Mouse (Mus musculus): Measurements from ENCODE around the gene Rab11fip5.

Rab11fip5 gene

DNA sequence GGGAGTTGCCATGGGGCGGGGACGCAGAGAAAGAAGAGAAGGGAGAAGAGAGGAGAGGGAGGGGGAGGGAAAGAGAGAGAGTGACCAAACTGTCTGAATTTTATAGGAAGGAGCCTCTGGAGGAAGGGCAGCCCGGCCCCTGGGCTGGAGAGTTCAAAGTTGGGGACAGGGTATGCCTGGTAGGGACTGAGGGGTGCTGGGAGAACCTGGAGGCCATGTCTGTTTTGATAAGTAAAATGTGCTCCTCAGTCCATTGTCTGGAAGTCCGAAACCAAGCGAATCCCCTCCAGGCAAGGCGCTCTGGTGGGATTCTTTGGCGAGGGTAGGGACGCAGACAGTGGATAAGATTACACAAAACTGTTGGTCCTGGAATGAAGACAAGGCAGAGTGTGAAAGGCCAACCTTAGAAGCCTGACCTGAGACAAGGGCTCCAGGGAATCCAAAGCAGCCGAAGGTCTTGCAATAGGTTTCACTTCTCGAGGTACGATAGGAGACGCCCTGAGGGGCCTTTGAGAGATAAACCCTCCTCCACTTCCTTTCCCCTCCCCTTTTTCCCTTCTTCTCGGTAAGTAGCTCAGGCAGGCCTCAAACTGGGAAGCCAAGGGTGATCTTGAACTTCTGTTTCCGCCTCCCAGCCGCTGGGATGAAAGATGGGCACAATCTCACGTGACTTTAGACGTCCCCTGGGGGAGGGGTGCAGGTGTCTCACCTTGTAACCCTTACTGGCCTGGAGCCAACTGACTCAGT is 6.6 kb upstream of the Rab11fip5 start:
- ChIA-PET CTCF (interaction anchor here (0.5 to 3.2 kb wide), 31 partner anchors 9 to 523 kb away, joined by 3 to 16 read pairs (median 4); partner anchors contain the start of genes Nat8f4 (in 1 of the 4), Pradc1 (in 1 of the 4) and Spr (in 1 of the 4)), POLR2A (interaction anchor here (0.7 to 2.4 kb wide), 32 partner anchors 8 to 226 kb away, joined by 3 to 19 read pairs (median 4); partner anchors contain the start of genes Cct7 (in 2 of the 4) and Pradc1 (in 2 of the 4))

- ChIA-PET POLR2A (interaction anchor here (0.7 to 2.4 kb wide), 21 partner anchors 8 to 353 kb away, joined by 3 to 19 read pairs (median 5); partner anchors contain the start of genes Cct7 (in 1 of the 4) and Pradc1 (in 1 of the 4)), CTCF (interaction anchor here (0.6 to 3.2 kb wide), 29 partner anchors 8 to 524 kb away, joined by 3 to 16 read pairs (median 4); partner anchors contain the start of genes Nat8f4 (in 1 of the 4), Pradc1 (in 1 of the 4) and Spr (in 1 of the 4))
These were observed 5.9 kb upstream of the Rab11fip5 start for GRCm38 (mm10) chr6:85380201-85380900.

GRCm38 (mm10) chr6:85378629-85379028 is 4.2 kb upstream of the Rab11fip5 start:
- CTCF ChIA-PET, result interaction anchor here in 3 of 4 experiments (0.6 to 2.2 kb wide), 7 partner anchors 17 to 788 kb away, joined by 3 to 8 read pairs (median 3); no protein-coding TSS in a partner anchor
- POLR2A ChIA-PET, result interaction anchor here in 3 of 4 experiments (0.7 to 2.9 kb wide), 22 partner anchors 8 to 1489 kb away, joined by 3 to 30 read pairs (median 4); partner anchors contain the start of genes Cct7 (in 2 of the 3), Pradc1 (in 2 of the 3), Alms1 (in 1 of the 3) and Emx1 (in 1 of the 3)

DNA sequence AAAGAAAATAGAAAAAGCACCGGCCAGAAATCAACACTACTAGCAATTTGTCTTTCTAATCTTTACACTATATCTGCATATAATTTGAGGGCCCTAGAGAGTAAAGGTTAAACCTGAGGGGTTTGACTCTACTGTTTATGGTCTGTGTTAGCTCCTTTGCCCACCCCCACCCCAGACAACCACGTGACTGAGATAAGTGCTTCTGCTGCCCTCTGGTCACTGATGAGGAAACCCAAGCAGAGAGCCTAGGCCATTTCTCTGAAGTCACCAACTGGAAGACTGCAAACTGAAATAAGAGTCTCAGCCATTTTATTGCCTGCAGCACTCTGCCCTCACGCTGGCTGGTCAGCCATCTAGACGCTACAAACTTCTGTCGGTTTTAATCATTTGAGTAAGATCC is 3.4 kb upstream of the Rab11fip5 start:
- ChIA-PET CTCF (interaction anchor here in 3 of 4 experiments (0.7 to 2.2 kb wide), 7 partner anchors 13 to 241 kb away, joined by 3 to 8 read pairs (median 4); partner anchors contain the start of gene Spr (in 1 of the 3)), POLR2A (interaction anchor here in 3 of 4 experiments (0.5 to 2.9 kb wide), 31 partner anchors 9 to 1760 kb away, joined by 3 to 30 read pairs (median 4); partner anchors contain the start of genes Cct7 (in 2 of the 3), Pradc1 (in 2 of the 3) and Alms1 (in 1 of the 3))

DNA sequence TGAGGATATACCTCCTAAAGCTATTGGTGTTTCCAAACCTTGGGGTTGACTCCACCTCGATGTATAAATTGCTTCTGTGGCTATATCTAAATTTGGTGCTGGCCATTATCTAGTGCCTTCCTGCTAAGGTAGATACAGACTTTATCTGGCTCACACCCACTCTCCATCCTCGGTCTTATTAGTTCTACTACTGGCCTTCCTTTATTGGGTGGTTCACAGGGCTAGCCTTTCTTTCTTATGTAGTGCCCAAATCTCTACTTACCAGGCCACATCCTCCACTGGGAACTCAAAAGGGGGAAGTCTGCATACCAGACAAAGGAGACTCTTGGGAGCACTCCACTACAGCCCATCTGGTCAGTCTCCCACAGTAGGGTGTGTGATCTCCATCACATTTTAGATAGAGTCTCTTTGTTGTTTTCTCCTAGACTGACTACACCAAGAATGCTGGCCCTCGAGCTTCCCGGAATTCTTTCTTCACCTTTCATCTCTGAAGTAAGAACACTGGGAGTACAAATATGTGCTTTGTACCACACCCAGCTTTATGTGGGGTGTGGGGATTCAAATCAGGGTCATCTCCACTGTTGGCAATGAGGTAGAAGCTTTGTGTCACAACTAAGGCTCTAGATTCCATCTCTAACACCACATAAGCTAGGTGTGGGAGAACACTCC is 2.8 kb upstream of the Rab11fip5 start:
- CTCF ChIA-PET, result interaction anchor here in 3 of 4 experiments (0.7 to 2.2 kb wide), 6 partner anchors 14 to 240 kb away, joined by 3 to 7 read pairs (median 4); partner anchors contain the start of gene Spr (in 1 of the 3)
- POLR2A ChIA-PET, result interaction anchor here in 3 of 4 experiments (0.5 to 3.4 kb wide), 32 partner anchors 9 to 1759 kb away, joined by 3 to 30 read pairs (median 4); partner anchors contain the start of genes Cct7 (in 2 of the 3) and Pradc1 (in 2 of the 3)

DNA sequence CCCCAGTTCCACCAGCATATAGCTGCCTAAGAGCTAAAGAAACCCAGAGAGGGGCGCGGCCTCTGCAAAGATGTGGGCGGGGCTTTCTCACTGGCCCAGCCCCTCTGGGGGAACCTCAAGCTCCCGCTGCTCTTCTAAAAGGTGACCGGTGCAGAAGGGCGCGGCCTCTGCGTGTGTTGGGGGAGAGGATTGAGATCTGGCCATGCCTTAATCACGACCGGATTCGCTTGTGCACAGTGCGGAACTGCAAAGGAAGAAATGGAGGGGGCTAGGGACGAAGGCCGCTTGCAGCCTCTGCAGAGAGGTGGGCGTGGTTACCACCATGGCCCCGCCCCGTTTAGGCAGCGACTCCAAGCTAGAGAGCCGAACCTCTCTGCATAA is 290 bp upstream of the Rab11fip5 start:
- CTCF ChIA-PET, result interaction anchor here (0.6 to 2.1 kb wide), 40 partner anchors 12 to 1192 kb away, joined by 3 to 14 read pairs (median 4); partner anchors contain the start of gene Spr (in 1 of the 4)
- POLR2A ChIA-PET, result interaction anchor here (0.5 to 7.8 kb wide), 99 partner anchors 9 to 1113 kb away, joined by 3 to 94 read pairs (median 5); partner anchors contain the start of genes Cct7 (in 3 of the 4), Pradc1 (in 3 of the 4), Spr (in 2 of the 4) and Alms1 (in 1 of the 4)

GRCm38 (mm10) chr6:85373066-85373860 is 1.2 kb downstream of the Rab11fip5 start:
- POLR2A ChIA-PET, result interaction anchor here (0.8 to 7.8 kb wide), 26 partner anchors 8 to 588 kb away, joined by 3 to 94 read pairs (median 10); partner anchors contain the start of genes Pradc1 (in 3 of the 4), Cct7 (in 2 of the 4), Dusp11 (in 1 of the 4) and Egr4 (in 1 of the 4)

DNA sequence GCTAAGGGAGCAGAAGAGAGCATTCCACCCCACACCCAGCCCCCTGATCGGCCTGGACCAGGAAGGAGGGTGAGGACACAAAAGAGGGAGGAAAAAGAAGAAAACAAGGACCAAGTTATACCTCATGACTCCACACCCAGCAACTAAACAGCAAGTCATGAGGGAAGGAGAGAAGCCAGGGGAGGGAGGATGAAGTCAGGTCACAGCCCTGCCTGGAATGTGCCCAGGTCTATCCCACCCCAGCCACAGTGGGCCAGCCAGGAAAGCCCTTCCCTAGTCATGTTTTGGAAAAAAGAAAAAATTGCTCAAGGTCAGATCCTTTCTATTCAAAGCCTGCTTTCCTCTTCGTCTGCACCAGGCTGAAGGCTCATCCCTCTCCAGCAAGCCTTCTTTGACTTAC is 1.9 kb downstream of the Rab11fip5 start:
- ChIA-PET POLR2A (interaction anchor here in 3 of 4 experiments (0.7 to 7.8 kb wide), 8 partner anchors 8 to 268 kb away, joined by 3 to 94 read pairs (median 4); no protein-coding TSS in a partner anchor), CTCF (interaction anchor here (1.1 to 2.6 kb wide), 6 partner anchors 8 to 80 kb away, joined by 3 to 9 read pairs (median 4); no protein-coding TSS in a partner anchor)

More at GRCm38 (mm10) chr6:85373066-85373860, 1.2 kb downstream of the Rab11fip5 start:
- CTCF ChIA-PET, result interaction anchor here (0.5 to 1.9 kb wide), 9 partner anchors 12 to 254 kb away, joined by 3 to 13 read pairs (median 5); no protein-coding TSS in a partner anchor

DNA sequence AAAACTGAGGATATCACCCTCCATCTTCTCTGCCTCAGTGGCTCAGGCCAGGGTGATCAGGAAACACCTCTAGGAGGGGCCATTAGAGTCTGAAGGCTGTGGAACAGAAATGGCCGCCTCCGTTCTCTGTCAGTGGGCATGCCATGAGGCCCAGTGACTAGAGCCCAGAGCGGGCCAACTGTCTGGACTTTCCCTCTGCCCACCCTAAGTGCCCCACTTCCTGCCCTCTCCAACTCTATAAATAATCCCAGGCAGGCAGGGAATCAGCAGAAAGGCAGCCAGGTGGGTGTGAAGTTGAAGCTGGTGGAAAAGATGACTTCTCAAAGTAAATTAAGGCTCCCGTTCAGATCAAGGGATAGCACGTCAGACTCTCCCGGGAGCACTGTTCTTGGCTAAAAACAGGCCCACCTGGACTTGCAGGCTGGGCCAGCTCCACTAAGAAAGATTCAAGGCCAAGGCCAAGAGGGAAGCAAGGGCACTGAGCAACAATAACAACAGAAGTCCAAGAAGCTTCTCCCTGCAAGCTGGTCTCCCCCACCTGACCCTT is 2.5 kb downstream of the Rab11fip5 start:
- POLR2A ChIA-PET, result interaction anchor here in 3 of 4 experiments (0.6 to 7.8 kb wide), 12 partner anchors 8 to 267 kb away, joined by 3 to 94 read pairs (median 4); partner anchors contain the start of genes Cct7 (in 1 of the 3) and Pradc1 (in 1 of the 3)
- CTCF ChIA-PET, result interaction anchor here (0.6 to 2.6 kb wide), 8 partner anchors 8 to 136 kb away, joined by 3 to 9 read pairs (median 4); no protein-coding TSS in a partner anchor

DNA sequence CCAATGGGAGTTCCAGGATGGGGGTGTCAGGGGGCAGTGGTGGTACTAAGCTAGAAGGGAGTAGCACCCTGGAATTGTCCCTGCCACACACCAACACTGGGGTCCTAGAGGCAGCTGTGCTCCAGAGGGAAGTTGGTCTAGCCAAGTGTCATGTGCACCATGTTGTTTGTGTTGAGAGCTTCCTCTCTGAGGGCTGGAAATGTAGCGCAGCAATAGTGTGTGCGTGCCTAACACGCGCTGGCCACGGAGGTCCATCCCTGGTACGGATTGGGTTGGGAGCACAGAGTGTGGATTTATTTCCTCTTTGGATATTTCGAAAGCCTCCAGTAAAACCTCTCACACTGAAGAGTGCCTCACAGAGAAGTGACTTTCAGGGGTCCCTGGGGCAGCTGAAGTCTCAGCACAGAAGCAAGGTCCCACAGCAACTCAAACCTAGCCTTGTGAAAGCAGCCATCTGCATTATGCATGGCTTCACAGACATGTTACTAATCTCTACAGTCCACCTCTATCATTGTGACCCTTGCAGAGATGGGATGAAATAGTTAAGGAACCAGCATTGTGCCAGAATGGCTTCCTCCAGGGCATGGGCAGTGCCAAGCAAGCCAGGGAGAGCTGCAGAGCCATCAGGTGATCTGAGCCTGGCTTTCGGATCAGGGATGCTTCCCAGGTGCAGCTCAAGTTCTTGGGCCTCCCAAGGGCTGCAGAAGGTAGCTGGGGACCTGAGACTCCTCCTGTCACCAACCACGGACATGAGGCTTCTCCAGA is 3.6 kb downstream of the Rab11fip5 start:
- POLR2A ChIA-PET, result interaction anchor here in 3 of 4 experiments (0.7 to 7.8 kb wide), 8 partner anchors 10 to 266 kb away, joined by 3 to 94 read pairs (median 6); partner anchors contain the start of genes Cct7 (in 1 of the 3) and Pradc1 (in 1 of the 3)
- CTCF ChIA-PET, result interaction anchor here in 3 of 4 experiments (0.5 to 2.6 kb wide), 7 partner anchors 10 to 85 kb away, joined by 3 to 11 read pairs (median 3); no protein-coding TSS in a partner anchor

DNA sequence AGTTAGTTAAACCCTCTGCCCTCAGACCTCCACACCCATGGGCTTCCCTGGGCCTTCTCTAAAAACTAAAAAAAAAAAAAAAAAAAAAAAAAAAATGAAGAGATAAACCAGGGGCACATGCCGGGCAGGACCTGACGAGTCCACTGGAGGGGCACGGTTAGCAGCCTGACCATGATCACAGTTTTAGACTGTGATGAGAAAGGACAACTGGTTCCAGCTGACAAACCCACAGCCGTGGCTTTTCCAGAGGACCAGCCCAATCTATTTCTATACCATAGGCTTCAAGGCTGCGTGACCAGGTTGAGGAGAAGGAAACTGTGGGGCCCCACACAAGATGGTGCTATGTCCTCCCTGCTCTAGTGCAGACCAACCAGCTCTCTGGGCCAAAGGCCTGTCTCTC is 4.4 kb downstream of the Rab11fip5 start:
- CTCF ChIA-PET, result interaction anchor here in 3 of 4 experiments (0.5 to 2.6 kb wide), 3 partner anchors 24 to 27 kb away, joined by 4 to 11 read pairs (median 9); no protein-coding TSS in a partner anchor

DNA sequence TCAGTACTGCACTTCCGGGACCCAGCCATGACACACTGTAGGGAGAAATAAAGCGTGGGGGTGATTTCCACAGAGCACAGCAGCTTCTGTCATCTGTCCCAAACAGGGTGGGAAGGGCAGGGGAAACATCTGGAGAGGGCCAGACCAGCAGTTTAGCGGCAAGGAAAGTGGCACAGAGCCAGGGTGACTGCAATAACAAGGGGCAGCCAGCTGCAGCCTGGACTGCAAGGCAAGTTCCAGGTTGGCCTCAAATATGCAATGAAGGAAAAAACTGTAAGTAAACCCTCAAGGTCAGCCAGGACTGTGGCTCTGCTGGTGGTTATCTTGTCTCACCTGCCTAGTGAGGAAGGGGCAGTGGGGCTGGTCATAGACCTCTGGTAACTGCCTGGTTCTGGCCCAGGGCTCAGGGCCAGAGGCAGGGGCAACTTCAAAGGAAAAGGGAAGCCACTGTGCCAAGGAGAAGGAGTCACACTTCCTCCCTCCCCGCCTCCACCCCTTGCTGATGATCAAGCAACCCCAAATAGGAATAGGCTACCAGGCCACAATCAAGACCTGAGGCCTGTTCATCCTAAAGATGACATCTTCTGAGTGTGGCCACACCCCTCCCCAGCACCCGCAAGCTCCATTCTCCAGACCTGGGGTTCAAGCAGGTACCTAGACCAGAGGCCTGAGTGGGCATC is 5.1 kb downstream of the Rab11fip5 start:
- ChIA-PET CTCF (interaction anchor here in 1 of 4 experiments (1.4 kb wide), 1 partner anchor 28 kb away, joined by 3 read pairs; no protein-coding TSS in a partner anchor), POLR2A (interaction anchor here in 2 of 4 experiments (0.7 to 7.8 kb wide), 8 partner anchors 8 to 82 kb away, joined by 3 to 94 read pairs (median 4); partner anchors contain the start of genes Cct7 (in 1 of the 2) and Pradc1 (in 1 of the 2))

More for the DNA sequence above, 4.4 kb downstream of the Rab11fip5 start:
- POLR2A ChIA-PET, result interaction anchor here in 3 of 4 experiments (0.7 to 7.8 kb wide), 3 partner anchors 11 to 81 kb away, joined by 6 to 94 read pairs (median 7); partner anchors contain the start of genes Cct7 (in 1 of the 3) and Pradc1 (in 1 of the 3)

- POLR2A ChIA-PET, result interaction anchor here in 2 of 4 experiments (0.6 to 7.8 kb wide), 14 partner anchors 9 to 1438 kb away, joined by 3 to 94 read pairs (median 4); partner anchors contain the start of genes Cct7 (in 1 of the 2), Noto (in 1 of the 2) and Pradc1 (in 1 of the 2)
- CTCF ChIA-PET, result interaction anchor here in 3 of 4 experiments (0.6 to 1.4 kb wide), 3 partner anchors 28 to 1590 kb away, joined by 3 read pairs; no protein-coding TSS in a partner anchor
These were observed 5.7 kb downstream of the Rab11fip5 start for GRCm38 (mm10) chr6:85368722-85369121.

DNA sequence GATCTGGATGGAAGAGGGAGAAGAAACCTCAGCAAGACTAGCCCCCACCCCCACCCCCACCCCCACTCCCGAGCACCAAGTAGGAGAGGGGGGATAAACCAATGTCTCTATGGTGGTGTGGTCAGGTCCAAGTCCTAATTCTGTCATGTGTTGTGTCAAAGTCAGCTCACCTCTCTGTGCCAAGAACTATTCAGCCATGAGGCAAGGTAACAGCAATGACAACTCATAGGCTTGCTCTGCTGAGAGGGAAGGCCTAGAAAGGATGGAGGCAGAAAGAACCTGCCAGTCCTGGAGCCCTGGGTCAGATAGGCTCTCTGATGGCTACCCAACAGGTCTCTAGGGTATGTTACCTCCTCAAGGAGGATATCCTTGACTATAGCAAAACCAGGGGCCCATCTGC is 6.3 kb downstream of the Rab11fip5 start:
- ChIA-PET POLR2A (interaction anchor here in 2 of 4 experiments (0.6 to 7.8 kb wide), 13 partner anchors 9 to 1438 kb away, joined by 3 to 94 read pairs (median 4); partner anchors contain the start of genes Cct7 (in 1 of the 2), Noto (in 1 of the 2) and Pradc1 (in 1 of the 2)), CTCF (interaction anchor here in 3 of 4 experiments (0.6 to 1.4 kb wide), 3 partner anchors 29 to 1589 kb away, joined by 3 read pairs; no protein-coding TSS in a partner anchor)

Measured in embryonic stem cell, embryonic (primary cell).